Mouse (Mus musculus) heart, postnatal 0 days (tissue): ENCODE data around the gene Dbnl.

ENCODE experiments used
- CTCF ChIP-seq: IDR thresholded peaks from 2 replicates; pipeline ENCODE4 v1.5.1; 2016; ENCODE audit warnings: antibody characterized with exemption, control low read depth, low read depth
- EP300 ChIP-seq: IDR thresholded peaks from 2 replicates; pipeline ENCODE4 v1.6.1; 2016; ENCODE audit warnings: antibody characterized with exemption, low read depth

DNA sequence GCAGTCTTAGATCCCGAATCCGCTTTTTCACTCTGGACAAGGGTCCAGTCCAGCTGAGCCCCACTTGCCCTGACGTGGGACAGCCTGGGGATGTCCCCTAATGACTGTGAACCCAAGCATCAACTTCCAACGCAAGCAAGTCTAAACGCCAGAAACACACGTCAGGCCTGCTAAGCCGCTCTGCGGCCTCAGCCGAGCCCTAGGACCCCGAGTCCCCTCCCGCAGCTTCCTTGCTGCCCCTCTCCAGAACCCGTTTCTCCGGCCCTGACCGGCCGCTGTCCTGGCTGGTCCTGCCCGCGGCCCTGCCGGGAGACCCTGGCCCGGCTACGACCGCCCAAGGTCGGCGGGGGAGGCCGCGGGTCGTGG is 47.7 kb upstream of the Dbnl start:
- no peak for TF ChIP-seq CTCF
- TF ChIP-seq EP300: no peak
